ENCODE assay signal across 14 mouse cellular contexts in the genomic region with DNA sequence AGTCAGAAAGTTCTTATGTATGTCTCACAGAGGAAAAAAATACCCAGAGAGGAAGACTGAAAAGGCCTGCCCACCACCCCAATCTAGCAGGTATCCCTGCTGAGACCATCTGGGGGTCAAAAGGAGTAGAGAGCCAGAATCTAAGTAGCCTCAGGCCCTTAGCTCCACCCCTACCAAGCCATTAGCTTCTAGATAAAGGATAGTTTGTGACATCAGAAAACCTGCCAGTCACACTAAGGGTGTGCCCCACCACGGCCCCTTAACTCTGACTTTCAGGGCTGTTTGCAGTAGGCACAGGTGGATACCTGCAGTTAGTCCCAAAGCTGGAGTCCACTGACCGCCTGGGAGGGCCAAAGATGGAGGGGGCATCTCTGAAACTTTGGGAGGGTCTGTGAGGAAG. TPM values are rescaled to one million over a fixed set of nuclear protein-coding genes. Genes with fewer than 3 reads are reported as not detected.
A peak's percentile ranks its signal among the peaks of the same experiment; 100 is the strongest.
DNase-seq lines count a peak whose midpoint lies in the region; ATAC-seq and TF ChIP-seq lines count a peak whose summit lies in the region.
"Had no signal": no experiment of that assay in that cellular context is flagged by ENCODE, and none has a peak within 500 bp of the region (broad histone marks: within the 10 kb centered on the region; RNA-seq: fewer than 3 reads in every experiment).

No protein-coding gene starts in this region.

- peak overlapping the region; percentile 99; the same call in 1 of the 2 replicates for H3K4me2 ChIP-seq in lung, embryonic 14.5 days
- H3K4me2 ChIP-seq in liver, embryonic 16.5 days (ENCODE audit: low read depth, low read length), result peak overlapping the region; percentile 100
- H3K4me2 ChIP-seq in hindbrain, embryonic 16.5 days (ENCODE audit: low read length), result no peak overlapping the region

- H3K36me3 ChIP-seq in lung, embryonic 14.5 days (ENCODE audit: insufficient read depth), result no peaks in the 10 kb centered on the region
- no peaks in the 10 kb centered on the region for H3K36me3 ChIP-seq in liver, embryonic 16.5 days (ENCODE audit: control insufficient read depth, insufficient read depth)
- H3K36me3 ChIP-seq in hindbrain, embryonic 16.5 days (ENCODE audit: control insufficient read depth, insufficient read depth, low read length), result no peaks in the 10 kb centered on the region
- H3K36me3 ChIP-seq in limb, embryonic 10.5 days, result no peaks in the 10 kb centered on the region
- H3K36me3 ChIP-seq: limb, embryonic 12.5 days; neural tube, embryonic 13.5 days had no signal

- TF ChIP-seq CTCF in lung, embryonic 14.5 days (IDR thresholded peaks at IDR 0.05; ENCODE audit: low read depth), result no peak

- H3K4me3 ChIP-seq in lung, embryonic 14.5 days (ENCODE audit: low read depth, low read length), result no peak overlapping the region
- H3K4me3 ChIP-seq in liver, embryonic 16.5 days (ENCODE audit: low read depth, low read length), result peak overlapping the region; percentile 86; the same call in 1 of the 2 replicates
- no peak overlapping the region for H3K4me3 ChIP-seq in hindbrain, embryonic 16.5 days (ENCODE audit: low read length)
- no peak overlapping the region for H3K4me3 ChIP-seq in limb, embryonic 10.5 days

- 0 out of 2 replicates have a peak, but pooled peaks cover 3% of the 10 kb centered on the region for H3K4me1 ChIP-seq in lung, embryonic 14.5 days (ENCODE audit: insufficient read depth)
- H3K4me1 ChIP-seq in liver, embryonic 16.5 days (ENCODE audit: control insufficient read depth, low read depth, low read length), result peaks cover 43% of the 10 kb centered on the region
- H3K4me1 ChIP-seq in hindbrain, embryonic 16.5 days (ENCODE audit: control insufficient read depth, insufficient read depth, low read depth, low read length), result peaks cover 27% of the 10 kb centered on the region
- peaks cover 45% of the 10 kb centered on the region for H3K4me1 ChIP-seq in limb, embryonic 10.5 days

- ATAC-seq in lung, embryonic 14.5 days (ENCODE audit: insufficient read depth), result no peak
- ATAC-seq in erythroblast, adult 5-6 weeks (replicated peaks; ENCODE audit: low FRiP score, poor library complexity, severe bottlenecking), result peak; percentile 75
- peak; percentile 79 for ATAC-seq in liver, embryonic 16.5 days (ENCODE audit: low read depth)
- no peak for ATAC-seq in hindbrain, embryonic 16.5 days

- H3K27me3 ChIP-seq in lung, embryonic 14.5 days (ENCODE audit: insufficient read depth, low read length), result peaks cover 58% of the 10 kb centered on the region
- H3K27me3 ChIP-seq in liver, embryonic 16.5 days (ENCODE audit: control insufficient read depth, insufficient read depth, low read depth, low read length), result peaks cover 26% of the 10 kb centered on the region
- peaks cover 31% of the 10 kb centered on the region for H3K27me3 ChIP-seq in hindbrain, embryonic 16.5 days (replicated peaks; ENCODE audit: control insufficient read depth, insufficient read depth, low read length)
- H3K27me3 ChIP-seq in limb, embryonic 10.5 days (ENCODE audit: low read depth, poor library complexity, severe bottlenecking), result peaks cover 99% of the 10 kb centered on the region

- no peak for DNase-seq in lung, embryonic 14.5 days
- DNase-seq in lung, adult 18-20 months, result no peak
- DNase-seq in c-Kit-negative CD71-positive TER-119-positive erythroid progenitor cells, embryonic 14.5 days (ENCODE audit: low read depth, low spot score), result peak; percentile 75
- DNase-seq in limb, embryonic 10.5 days (ENCODE audit: low spot score), result no peak
- DNase-seq in adrenal gland, postnatal 14 days, result no peak
- DNase-seq: cerebellum, adult 9-11 months; kidney, adult 18-20 months; layer of hippocampus, postnatal 36 days had no signal

- H3K9me3 ChIP-seq in lung, embryonic 14.5 days (ENCODE audit: low read depth, low read length), result no peaks in the 10 kb centered on the region
- H3K9me3 ChIP-seq in liver, embryonic 16.5 days (replicated peaks; ENCODE audit: control insufficient read depth, low read length), result no peaks in the 10 kb centered on the region
- no peaks in the 10 kb centered on the region for H3K9me3 ChIP-seq in hindbrain, embryonic 16.5 days (ENCODE audit: control insufficient read depth, low read length)
- H3K9me3 ChIP-seq in limb, embryonic 10.5 days (replicated peaks), result no peaks in the 10 kb centered on the region
- H3K9me3 ChIP-seq: limb, embryonic 12.5 days; neural tube, embryonic 13.5 days had no signal

- 60% methylated on average over 2 of the region's 2 CpGs for WGBS in lung, embryonic 14.5 days
- 28% methylated on average over 2 of the region's 2 CpGs for WGBS in liver, embryonic 16.5 days (ENCODE audit: insufficient replicate concordance)
- 85% methylated on average over 2 of the region's 2 CpGs for WGBS in hindbrain, embryonic 16.5 days
- WGBS in limb, embryonic 10.5 days, result 79% methylated on average over 2 of the region's 2 CpGs

- H3K9ac ChIP-seq in lung, embryonic 14.5 days, result no peak overlapping the region
- peak overlapping the region; percentile 91 for H3K9ac ChIP-seq in liver, embryonic 16.5 days (ENCODE audit: low read depth, low read length)
- no peak overlapping the region for H3K9ac ChIP-seq in hindbrain, embryonic 16.5 days (ENCODE audit: low read depth, low read length)

- H3K27ac ChIP-seq in lung, embryonic 14.5 days (ENCODE audit: low read depth), result peak overlapping the region; percentile 24; the same call in 1 of the 2 replicates
- peak overlapping the region; percentile 97 for H3K27ac ChIP-seq in liver, embryonic 16.5 days (ENCODE audit: low read length)
- H3K27ac ChIP-seq in hindbrain, embryonic 16.5 days (ENCODE audit: low read depth, low read length), result no peak overlapping the region
- H3K27ac ChIP-seq in limb, embryonic 10.5 days, result no peak overlapping the region
- H3K27ac ChIP-seq: hindbrain, embryonic 14.5 days; limb, embryonic 12.5 days; neural tube, embryonic 13.5 days had no signal

RNA-seq across cellular contexts. Expression of gene Fam78a, which starts 0.6 kb away (rescaled TPM):
- 4.5 and 4.9 TPM in 2 replicates for polyA plus RNA-seq in lung, embryonic 14.5 days (2014; fragmentation: Nextera tagmentation; extraction: Ambion mirVana)
- total RNA-seq in erythroblast, adult 5-6 weeks (2015; ENCODE audit: low replicate concordance), result 9.6 and 16.9 TPM in 2 replicates
- total RNA-seq in erythroblast, adult 5-6 weeks (2017; ENCODE audit: low replicate concordance), result 19.7 and 23.0 TPM in 2 replicates
- polyA plus RNA-seq in liver, embryonic 16.5 days (2015; fragmentation: Nextera tagmentation; extraction: Ambion mirVana), result 6.5 and 7.0 TPM in 2 replicates
- polyA plus RNA-seq in hindbrain, embryonic 16.5 days (2015; fragmentation: Nextera tagmentation; extraction: Ambion mirVana), result 0.50 and 0.69 TPM in 2 replicates
- polyA plus RNA-seq in limb, embryonic 10.5 days (2016; fragmentation: Nextera tagmentation; extraction: Ambion mirVana), result 2.0 TPM in 2 replicates
- total RNA-seq in adrenal gland, postnatal 14 days (2021), result 3.0 and 10.0 TPM in 2 replicates

RNA-seq across cellular contexts. Expression of gene Plpp7, which starts 10.1 kb away (rescaled TPM):
- polyA plus RNA-seq in lung, embryonic 14.5 days (2014; fragmentation: Nextera tagmentation; extraction: Ambion mirVana), result 2.5 and 3.9 TPM in 2 replicates
- total RNA-seq in erythroblast, adult 5-6 weeks (2015; ENCODE audit: low replicate concordance), result not detected in 2 replicates
- total RNA-seq in erythroblast, adult 5-6 weeks (2017; ENCODE audit: low replicate concordance), result 0.60 TPM in 1 of 2 replicates, not detected in the other
- polyA plus RNA-seq in liver, embryonic 16.5 days (2015; fragmentation: Nextera tagmentation; extraction: Ambion mirVana), result 1.4 and 2.1 TPM in 2 replicates
- 31.1 and 33.2 TPM in 2 replicates for polyA plus RNA-seq in hindbrain, embryonic 16.5 days (2015; fragmentation: Nextera tagmentation; extraction: Ambion mirVana)
- 2.8 and 3.8 TPM in 2 replicates for polyA plus RNA-seq in limb, embryonic 10.5 days (2016; fragmentation: Nextera tagmentation; extraction: Ambion mirVana)
- total RNA-seq in adrenal gland, postnatal 14 days (2021), result 3.0 and 3.6 TPM in 2 replicates

Comparison
In these comparisons a context has a peak if more than half of its experiments do, and no peak if none do; other contexts are left out.
1. ATAC-seq: peak in erythroblast, adult 5-6 weeks (single experiment) and liver, embryonic 16.5 days (single experiment); none in lung, embryonic 14.5 days (single experiment) and hindbrain, embryonic 16.5 days (single experiment).
2. H3K27ac ChIP-seq: peak in lung, embryonic 14.5 days (single experiment) and liver, embryonic 16.5 days (single experiment); none in hindbrain, embryonic 16.5 days (single experiment) and limb, embryonic 10.5 days (single experiment).